Mouse (Mus musculus): Measurements from ENCODE around the gene Nom1.
"Not testable (repeated sequence)": the region's sequence is repeated elsewhere in the genome, so short reads cannot be mapped to it uniquely, and the experiment has no call there.

The Nom1 gene

DNA sequence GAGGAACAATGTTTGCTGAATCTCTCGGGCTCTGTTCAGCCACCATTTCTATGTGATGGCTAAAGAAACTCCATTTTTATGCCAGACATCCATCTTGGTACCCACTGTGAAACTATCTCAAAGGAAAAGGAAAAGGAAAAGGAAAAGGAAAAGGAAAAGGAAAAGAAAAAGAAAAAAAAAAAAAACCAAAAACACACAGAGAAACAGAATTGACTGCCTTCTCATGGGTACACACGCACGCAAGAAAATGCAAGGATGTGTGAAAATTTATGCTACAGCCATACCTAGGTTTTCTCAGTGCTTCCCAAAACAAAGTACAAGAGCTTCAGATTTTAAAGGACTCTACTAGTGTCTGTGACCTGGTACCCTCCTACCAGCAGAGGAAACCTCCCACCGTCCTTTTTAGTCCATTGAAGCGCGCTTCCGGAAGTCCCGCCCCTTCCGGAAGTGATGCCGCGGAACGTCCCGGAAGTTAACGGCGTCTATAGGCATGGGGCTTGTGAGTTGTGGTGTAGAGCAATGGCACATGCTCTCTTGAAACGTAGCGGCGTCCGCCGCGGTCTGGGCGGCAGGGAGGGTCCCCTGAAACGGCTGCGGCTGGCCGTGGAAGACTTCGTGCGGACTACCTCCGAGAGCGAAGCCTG lies at the start of gene Nom1:
Nom1 (plus strand) TSS at position 437 of the 644 bp plus-strand sequence.
- DNase-seq, result peak; percentile 92

DNA sequence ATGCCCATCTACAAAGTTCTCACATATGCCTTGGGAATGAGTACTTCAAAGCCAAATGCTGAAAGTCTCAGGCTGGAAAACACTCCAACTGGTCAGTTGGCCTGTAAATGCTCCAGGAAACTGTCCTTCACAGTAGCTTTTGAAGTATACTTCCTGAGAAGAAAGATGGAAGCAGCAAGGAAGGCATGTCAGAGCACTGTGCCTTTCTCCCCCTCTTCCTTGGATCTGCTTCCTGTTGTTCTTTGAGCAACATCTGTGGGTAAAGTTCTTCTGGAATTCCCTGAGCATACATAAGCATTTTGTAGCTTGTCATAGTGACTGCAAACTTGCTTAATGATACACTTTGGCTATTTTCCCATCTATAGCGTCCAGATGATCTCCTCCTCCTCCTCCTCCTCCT lies 46.9 kb upstream of the Nom1 start:
- DNase-seq, result no peak

DNA sequence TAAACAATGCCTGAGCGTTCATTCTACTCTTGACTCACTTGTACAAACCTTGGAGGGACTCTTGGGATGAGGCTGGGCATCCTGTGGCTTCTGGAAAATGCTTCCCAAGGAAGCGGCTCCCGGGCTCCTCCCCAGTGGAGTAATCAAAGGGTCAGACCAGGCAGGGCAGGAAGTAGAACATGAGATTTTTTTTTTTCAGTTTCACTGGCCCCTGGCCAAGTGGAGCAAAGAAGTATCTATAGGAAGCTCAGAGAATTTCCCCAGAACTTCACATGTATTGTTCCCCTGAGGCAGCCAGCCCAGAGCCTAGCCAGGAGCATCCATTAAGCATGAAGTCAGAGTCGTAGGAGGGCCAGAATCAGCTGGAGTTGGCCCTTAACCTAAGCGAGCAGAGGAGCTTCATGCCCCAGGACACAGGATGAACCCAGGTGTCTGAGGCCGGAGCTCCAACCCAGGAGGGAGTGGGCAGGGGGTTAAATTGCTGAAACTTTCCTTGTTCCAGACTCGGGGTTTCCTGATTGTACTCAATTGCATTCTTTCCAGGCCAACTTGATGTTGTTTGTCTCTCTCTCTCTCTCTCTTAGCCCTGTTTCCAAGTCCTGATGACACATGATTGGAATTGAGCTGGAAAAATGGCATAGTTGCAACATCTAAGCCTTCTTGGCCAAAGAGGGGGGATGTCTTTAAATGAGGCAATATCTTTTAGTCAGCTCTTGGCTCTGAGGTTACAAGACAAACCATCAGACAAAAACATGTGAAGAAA lies 46.1 kb upstream of the Nom1 start:
- DNase-seq, result no peak

DNA sequence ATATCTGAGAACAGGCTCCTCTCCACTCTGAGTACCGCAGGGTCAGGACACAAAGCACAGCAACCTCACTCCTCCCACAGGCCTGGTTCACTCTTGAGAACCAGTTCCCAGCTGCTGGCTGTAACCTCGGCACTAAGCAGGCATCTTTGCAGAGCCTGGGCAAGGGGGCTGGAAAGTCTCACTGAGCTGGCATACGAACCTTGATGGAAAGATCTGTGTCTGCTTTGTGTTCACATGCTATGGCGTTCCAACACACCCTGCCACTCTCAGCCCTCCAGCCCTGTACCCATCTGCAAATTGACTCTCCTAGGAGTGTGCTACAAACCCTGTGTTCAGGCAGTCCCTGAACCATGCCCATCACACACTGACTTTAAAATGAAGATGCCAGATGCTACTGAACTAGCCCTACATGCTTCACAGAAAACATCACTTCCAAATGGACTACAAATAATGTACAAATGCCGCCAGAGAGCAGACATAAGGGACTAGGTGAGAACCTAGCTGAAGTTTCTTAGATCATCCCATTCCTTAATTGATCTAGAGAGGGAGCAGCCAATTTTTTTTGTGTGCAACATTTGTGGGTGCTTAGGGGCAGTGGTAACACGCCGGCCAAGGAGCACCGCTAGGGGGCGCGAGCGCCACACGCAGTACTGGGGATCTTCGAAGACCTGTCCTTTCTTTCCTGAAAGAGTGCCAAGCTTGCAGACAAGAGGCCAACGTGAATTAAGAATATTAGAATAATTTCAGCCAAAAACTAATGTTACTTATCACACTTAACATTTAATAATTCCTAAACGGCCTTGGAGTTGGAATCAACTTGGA lies 45.3 kb upstream of the Nom1 start:
- peak; percentile 57 for DNase-seq

DNA sequence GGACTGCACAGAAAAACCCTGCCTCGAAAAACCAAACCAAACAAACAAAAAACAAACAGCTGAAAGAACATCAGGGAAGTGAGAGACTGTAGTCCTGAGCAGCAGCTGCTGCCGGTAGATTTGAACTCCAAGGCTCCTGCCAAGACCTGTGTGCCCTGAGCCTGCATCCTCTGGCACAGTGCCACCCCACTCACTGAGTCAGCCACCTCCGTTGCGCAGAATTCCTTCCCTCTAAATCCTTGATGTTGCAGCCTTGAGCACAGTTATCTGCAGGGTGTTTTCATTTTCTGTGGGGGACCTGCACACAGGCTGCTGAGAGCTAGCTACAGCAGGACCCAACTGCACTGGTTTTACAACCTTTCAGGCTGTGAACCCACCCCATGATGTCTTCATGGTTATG lies 36.0 kb upstream of the Nom1 start:
- DNase-seq, result no peak

DNA sequence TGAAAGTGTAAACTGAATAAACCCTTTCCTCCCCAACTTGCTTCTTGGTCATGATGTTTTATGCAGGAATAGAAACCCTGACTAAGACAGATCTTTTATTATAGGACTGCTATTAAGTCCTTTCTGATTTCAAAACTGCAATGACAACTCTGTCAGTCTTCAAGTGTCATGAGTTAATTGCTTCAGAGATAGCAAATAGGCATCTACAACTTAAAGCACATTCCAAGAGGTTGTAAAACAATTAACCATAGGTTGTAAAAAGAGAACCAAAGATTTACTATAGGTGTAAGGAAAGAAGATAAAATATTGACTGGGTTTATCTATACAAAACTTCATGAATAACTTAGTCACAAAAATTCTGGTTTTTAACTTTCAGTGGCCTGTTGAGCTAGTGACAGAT lies 23.6 kb upstream of the Nom1 start:
- DNase-seq, result no peak

DNA sequence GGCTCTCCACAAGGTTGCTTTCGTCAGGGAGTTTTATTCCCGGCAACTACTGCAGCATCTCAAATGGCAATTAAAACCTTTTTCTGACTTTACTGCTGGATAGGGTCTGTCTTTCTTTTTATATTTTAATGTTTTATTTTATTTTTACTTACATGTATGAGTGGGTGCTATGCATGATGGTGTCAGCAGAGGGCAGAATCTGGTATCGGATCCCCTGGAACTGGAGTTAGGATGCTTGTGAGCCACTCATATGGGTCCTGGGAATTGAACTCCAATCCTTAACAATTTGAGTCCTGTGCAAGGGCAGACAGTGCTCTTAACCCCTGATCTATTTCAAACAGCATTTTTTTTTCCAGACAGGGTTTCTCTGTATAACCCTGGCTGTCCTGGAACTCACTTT lies 21.4 kb upstream of the Nom1 start:
- DNase-seq, result no peak

DNA sequence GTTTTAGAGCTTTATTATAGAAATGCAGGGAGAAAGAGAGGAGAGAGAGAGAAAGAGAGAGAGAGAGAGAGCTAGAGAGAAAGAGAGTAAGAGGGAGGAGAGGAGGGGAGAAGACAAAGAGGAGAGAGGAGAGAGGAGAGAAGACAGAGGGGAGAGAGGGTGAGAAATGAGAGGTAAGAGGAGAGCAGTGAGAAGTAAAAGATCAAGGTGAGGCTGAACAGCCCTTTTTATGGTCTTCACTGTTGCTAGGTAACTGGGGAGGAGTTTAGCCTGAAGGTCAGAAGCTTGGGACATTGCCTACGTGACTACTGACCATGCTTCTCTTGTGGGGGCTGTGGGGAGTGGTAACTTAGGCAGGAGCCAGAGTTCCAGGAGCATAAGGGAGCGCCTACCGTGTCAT lies 11.1 kb upstream of the Nom1 start:
- not testable (repeated sequence) for DNase-seq

DNA sequence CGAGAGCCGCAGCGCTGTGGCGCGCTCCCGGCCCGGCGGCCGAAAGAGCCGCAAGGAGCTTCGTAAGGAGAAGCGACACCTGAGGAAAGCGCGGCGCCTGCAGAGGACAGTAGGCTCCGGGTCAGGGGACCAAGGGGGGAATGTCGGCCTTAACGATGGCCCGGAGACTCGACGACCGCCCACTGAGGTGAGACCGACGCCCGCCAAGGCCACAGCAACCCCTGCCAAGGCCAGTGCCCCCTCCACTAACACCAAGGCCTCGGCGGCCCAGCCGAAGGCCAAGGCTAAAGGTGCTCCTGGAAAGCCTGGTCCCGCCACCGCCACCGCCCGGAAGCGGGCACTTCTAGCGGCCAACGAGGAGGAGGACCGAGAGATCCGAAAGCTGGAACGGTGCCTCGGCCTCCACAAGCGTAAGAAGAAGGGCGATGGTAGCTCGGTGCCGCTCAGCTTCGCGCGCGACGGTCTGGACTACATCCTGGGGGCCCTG lies 451 bp downstream of the Nom1 start:
- DNase-seq, result no peak

DNA sequence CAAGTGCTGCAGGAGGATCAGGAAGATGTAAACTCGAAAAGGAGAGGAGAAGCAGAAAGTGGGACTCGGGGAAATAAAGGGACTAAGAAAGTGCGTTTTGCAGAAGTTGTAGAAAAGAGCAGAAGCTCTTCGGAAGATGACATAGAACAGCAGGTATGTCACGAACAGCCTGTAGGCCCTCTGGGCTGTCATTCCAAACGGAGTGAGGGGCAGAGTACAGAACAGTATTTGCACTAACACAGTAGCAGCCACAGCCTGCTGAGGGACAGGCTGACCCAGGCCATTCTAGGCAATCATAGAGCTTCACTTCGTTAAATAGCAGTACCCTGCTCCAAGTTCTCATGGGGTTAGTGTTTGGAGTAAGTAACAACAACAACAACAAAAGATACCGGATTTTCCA lies 1.0 kb downstream of the Nom1 start:
- DNase-seq, result no peak

DNA sequence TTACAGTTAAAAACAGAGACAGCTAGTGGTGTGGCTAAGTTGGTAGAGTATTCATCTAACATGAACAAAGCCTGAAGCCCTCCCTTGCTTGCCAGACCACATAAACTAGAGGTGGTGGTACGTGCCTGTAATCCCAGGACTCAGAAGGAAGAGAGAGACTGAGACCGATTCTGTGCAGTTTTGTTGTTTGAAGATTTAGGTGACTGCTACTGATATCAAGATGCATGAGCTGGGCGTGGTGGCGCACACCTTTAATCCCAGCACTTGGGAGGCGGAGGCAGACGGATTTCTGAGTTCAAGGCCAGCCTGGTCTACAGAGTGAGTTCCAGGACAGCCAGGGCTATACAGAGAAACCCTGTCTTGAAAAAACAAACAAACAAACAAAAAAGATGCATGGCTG lies 2.3 kb downstream of the Nom1 start:
- not testable (repeated sequence) for DNase-seq

DNA sequence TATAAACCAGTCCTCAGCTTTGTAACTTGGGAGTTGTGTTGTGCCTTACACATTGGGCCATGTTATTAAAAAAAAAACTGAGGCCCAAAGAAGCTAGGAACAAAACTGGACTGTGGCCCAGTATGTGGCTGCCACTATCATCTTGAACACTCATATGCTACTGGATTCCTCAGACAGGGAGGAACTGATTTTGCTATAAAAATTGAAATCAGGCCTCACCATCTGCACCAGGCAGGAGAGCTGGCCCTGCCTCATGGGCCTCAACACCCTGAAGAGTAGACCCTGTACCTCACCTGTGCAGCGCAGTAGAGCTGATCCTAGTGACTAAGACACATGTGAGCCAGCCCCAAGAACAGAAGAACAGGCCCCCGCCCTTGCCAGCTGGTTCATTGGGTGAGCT lies 10.8 kb downstream of the Nom1 start:
- no peak for DNase-seq

DNA sequence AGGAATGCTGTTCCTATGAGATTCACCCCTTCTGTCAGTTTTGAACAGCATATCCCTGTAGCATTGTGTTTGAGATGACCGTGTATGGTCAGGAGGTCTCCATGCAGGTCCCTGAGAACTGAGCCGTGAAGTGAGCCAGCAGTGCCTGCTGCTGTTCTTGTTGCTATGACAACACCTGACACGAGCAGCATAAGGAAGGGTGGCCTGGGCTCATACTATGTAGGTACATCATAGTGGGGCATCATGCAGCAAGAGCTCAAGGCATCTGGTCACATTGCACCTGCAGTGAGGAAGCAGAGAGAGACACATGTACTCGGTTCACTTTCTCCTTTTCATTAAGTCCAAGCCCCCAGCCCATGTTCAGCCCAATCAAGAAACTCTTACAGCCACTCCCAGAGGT lies 17.9 kb downstream of the Nom1 start:
- no peak for DNase-seq

DNA sequence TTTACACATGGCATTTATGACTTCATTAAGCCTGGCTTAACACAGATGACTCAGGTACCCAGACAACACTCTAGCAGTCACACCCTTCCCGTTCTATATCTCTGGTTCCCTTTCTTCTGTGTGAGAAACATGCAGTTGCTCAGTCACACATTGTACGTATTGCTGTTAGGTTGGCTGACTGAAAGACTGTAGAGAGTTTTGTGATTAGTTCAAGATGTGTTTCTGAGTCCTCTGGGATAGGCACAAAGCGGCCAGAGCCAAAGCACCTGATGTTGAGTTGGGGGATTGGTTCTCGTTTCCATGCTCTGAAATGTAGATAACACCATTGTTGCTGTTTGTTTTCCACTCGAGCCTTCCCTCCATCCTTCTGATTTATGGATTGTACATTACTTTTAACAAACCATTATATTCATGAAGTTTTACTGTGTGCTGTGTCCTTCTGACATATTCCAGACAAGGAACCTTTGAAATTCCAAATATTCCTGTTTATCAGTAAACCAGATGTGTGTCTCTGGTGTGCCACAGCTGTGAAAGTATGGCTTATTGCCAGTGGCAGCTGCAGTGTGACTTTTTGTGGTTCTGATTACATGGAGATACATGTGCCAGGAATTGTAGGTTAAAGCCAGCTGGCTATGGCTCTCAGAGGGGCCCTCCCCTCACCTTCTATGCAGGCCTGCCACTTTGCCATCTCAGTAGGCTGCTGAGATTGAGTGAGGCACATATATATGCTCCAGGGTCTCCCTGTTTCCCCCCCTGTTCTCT lies 22.6 kb downstream of the Nom1 start:
- no peak for DNase-seq

DNA sequence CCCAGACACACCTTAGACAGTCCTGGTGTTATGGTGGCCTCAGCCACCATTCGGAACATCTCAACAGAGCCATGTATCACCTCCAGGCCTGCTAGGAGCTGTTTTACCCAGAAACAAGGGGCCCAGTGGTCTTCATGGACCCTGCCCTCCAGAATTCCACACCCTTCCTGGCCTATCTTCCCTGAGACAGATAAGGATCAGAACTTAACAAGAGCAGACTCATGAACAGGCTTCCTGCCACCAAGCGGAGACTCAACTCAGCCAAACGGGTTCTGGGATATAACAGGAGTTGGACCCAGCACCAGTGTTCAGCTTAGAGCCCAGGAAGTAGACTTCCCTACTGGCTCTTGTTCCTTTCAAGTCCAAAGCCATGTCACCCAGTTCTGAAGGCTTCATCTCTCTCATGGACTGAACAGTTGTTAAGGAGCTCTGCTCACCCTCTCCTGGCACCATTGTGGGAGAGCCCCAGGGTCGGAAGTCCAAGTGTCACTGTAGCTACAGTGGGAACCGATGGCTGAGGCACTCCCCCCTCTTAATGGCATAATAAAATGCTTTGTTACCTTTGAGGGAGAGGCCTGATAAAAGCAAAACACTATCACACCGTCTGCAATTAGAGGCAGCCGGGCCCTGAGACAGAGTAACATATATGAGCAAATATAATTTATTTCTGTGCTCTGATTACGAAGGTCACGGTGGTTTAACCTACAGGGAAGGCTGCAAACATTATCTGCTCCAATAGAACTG lies 28.7 kb downstream of the Nom1 start:
- no peak for DNase-seq

DNA sequence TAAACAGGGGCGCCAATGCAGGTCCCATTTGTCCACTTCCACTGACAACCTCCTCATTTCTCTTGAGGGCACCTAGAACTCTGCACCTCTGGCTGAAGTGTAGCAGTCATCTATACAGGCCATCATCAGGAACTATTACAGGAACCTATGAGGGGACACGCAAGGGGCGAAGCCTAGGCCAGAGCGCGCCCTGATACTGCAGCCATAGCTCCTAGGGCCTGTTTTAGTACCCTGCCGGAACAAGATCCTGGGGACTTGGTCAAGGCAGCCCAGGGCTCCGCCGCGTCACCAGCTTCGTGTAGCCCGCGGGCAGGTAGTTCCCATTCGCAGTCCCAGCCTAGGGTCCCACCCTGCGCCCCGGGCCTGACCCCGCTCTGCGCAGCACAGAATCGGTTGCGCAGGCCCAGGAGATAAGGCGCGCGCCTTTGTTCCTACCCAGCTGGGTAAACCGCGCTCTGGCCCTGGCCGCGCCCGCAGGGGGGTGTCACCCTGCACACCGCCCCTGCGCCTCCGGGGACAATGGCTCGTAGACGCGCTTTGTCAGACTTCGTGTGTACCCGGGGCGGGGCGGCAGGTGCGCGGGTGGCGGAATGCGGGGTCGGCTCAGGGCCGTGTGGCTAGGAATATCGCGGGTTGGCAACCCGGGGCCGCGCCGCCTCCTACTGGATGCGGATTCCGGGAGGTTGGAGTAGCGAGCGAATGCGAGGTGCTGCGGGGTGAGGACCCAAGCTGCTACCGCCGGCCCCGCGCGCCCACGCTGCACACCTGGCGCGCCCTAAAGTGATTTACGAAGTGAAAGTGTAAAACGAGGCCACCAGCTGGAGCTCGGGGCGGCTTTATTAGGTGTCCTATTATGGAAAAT lies 33.3 kb downstream of the Nom1 start:
- DNase-seq, result no peak

DNA sequence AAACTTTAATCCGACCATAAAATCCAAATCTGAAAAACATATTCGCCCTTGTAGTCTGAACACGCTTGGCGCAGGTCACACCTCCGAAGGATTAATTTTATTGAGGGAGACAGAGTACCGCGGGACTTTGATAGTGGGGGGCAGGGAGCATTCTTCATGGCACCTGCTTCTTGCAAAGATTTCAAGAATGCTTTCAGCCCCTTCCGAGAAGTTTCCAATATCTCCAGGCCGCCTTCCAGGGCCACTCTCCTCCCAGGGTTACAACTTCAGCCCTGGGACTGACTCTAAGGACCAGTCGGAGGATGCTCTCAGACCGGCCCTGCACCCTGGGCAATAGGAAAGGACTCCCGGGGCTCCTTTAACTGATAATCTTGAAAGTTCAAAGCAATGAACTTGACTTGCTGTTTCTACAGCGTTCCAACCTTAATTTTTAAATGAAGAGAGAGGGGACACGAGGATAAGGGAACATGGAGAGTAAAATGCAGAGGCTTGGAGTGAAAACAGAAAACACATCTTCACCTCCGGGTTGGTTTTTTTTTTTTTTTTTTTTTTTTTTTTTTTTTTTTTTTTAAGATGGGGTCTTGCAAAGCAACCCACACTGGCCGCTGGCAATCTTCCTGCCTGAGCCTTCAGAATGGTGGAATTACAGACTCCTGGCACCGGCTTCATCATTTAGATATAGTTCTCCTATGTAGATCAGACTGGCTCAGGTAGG lies 34.0 kb downstream of the Nom1 start:
- DNase-seq, result no peak

DNA sequence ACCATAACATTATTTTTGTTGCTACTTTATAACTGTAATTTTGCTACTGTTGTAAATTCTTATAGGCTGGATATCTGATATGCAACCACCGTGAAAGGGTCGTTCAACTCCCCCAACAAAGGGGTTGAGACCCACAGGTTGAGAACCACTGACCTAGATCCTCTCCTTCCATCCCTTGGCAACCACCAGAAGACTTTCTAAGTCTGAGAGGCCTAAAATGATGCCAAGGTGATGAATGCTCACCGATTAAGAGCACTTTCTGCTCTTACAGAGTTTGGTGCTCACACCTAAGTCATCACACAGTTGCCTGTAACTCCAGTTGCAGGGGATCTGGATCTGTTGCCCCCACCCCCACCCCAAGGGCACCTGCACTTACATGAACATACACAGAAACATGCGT lies 35.0 kb downstream of the Nom1 start:
- no peak for DNase-seq

DNA sequence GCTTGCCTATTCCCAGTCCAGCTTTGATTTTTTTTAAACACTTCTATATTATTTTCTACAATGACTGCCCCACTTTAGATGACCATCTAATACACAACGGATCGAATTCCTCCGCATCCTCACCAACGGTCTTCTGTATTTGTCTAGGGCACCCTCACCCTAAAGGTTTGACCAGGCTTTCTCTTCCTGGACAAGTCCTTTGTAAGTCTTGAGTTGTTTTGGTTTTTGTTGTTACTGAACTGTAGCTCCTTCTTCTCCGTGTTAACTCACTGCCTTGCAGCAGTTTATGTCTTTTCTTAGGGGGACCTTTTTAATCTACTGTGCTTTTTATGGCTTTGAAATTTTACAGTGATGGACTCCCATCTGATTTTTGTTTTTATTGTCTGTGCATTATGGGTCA lies 35.8 kb downstream of the Nom1 start:
- no peak for DNase-seq

DNA sequence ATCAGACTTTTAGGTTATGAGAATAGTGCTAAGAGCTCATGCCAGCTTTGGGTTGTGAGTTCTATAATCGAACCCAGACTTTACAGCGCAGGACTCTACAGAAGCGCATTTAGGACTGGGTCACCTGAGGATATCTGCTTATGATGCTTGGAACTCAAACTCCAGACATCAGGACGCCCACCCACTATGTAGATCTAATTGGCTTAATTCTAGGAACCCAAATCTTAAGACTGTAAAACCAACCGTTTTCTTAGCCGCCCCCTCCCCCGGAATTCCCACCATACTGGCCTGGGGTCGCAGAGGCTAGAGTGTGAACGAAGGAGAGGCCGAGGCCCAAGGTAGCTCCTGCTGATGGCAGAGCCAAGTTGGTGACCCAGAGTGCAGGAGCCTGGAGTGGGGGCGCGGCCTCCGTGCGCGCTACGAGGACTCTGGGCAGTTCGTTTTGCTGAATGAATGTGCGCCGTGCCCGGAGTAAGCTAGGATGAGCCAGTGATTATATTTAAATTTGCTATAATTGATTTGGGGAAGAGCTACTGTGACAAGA lies 36.5 kb downstream of the Nom1 start:
- no peak for DNase-seq
